Mouse (Mus musculus): ENCODE results near the gene Filip1l.

The Filip1l gene

DNA sequence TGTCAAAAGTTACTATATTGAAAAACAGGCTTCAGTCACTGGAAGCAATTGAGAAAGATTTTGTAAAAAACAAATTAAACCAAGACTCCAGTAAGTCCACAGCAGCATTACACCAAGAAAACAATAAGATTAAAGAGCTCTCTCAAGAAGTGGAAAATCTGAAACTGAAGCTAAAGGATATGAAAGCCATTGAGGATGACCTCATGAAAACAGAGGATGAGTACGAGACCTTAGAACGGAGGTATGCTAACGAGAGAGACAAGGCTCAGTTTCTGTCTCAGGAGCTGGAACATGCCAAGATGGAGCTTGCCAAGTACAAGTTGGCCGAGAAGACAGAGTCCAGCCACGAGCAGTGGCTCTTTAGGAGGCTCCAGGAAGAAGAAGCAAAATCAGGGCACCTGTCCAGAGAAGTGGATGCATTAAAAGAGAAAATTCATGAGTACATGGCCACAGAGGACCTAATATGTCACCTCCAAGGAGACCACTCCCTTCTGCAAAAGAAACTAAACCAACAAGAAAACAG lies 218.0 kb downstream of the Filip1l start:
- DNase-seq (ENCODE audit: low spot score): no peak

DNA sequence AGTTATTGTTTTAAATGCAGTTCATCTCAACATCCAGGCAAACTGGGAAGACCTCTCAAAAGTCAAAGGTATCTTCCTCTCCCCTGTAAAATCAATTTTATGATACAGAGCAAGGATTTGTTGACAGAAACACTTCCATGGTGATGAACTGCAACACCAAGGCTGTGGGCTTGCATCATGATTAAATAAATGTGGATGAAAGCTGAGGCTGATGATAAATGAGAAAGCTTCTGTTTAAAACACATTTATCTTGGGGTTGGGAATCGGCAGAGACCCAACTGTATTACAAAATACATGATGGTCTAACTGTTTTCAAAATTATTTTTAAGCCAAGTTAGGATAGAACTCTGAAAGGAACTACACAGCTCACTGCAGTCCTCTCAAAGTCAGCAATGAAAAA lies 220.9 kb downstream of the Filip1l start:
- no peak for DNase-seq (ENCODE audit: low spot score)

DNA sequence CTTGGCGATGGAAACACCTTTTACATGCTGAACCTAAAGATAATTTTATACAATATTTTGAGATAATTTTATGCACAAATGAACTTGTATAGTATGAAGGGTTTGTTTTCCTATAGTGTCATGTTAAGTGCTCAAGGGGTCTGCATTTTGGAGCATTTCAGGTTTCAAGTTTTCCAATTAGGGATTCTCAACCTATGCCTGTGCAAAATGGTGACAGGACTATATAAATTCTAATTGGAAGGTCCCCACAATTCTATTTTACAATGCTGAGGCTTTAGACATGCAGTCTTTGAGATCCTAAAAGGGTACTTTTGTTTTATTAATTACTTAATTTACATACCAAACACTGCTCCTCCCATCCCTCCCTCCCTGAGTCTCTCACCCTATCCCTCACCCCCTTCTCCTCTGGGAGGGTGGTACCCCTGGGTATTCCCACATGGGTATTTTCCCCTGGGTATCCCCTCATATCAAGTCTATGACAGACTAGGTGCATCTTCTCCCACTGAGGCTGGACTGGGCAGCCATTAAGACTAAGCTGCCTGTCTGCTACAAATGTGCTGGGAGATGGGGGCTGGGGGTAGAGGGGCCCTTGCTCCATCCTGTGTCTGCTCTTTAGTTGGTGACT lies 223.0 kb downstream of the Filip1l start:
- no peak for DNase-seq (ENCODE audit: low spot score)

DNA sequence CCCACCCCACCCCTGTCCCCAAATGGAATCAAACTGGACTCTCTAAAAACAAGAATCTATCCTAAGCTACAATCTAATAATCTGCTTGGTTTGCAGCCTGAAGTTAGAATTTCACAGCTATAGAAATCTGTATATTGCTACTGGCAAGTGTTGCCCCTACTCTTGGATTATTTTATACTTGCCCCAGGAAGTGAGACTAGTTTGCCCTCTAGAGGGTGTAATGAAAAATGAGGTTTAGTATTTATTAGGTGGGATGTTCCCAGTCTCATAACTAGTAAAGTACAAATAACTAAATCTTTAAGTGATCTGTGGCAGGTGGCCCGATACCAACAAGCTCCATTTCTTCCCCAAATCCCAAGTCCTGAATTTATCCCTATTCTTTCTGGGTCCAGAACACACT lies 224.6 kb downstream of the Filip1l start:
- DNase-seq (ENCODE audit: low spot score): no peak

DNA sequence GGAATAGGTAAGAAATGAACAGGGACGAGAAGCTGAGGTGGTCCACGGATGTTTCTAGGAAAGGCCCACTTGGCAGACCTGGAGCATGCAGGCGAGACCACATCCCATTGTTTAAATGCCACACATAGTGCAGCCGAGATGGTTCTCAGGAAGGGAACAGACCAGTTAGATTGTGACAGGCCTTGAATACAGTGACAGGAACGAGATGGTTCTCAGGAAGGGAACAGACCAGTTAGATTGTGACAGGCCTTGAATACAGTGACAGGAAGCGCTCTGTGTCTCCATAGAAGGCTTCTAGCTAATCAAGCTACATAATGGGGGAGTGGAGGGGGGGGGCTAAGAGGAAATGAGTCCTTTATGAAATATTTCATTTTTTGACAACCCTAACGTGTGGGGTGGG lies 227.1 kb downstream of the Filip1l start:
- no peak for DNase-seq (ENCODE audit: low spot score)

DNA sequence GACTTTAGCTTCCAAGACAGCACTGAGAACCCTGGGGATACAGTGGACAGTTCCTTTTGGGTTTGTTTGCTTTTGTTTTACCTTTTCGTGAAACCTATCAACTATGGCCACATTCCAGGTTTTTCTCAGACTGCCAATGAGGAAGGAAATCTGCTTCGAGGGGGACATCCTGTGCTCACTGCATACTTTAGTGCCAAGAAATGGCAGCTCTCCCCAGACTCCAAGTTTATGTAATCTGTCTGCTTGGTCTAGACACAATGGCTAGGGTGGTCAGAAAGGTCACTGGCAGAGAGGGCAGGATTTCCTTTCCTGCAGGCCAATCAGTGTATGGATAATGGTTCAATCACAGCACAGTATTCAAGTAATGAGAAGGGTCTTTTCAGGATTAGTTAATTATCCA lies 229.1 kb downstream of the Filip1l start:
- no peak for DNase-seq (ENCODE audit: low spot score)

DNA sequence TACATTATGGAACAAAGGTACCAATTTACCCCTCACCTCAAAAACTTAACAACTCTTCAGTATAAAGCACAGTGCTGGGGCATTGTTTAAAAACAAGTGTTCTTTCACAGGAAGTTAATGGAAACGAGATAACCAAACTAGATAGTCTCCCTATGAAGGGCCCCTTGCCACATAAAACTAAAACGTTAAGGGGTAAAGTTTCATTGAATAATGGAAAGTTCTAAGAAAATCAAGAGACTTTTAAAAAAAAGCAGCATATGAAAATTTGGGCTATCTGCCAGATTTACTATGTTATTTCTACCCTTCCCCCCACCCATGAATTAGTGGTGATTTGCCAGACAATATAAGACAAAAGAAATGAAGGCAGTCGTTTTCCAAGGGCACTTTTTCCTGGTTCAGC lies 232.3 kb downstream of the Filip1l start:
- no peak for DNase-seq (ENCODE audit: low spot score)

DNA sequence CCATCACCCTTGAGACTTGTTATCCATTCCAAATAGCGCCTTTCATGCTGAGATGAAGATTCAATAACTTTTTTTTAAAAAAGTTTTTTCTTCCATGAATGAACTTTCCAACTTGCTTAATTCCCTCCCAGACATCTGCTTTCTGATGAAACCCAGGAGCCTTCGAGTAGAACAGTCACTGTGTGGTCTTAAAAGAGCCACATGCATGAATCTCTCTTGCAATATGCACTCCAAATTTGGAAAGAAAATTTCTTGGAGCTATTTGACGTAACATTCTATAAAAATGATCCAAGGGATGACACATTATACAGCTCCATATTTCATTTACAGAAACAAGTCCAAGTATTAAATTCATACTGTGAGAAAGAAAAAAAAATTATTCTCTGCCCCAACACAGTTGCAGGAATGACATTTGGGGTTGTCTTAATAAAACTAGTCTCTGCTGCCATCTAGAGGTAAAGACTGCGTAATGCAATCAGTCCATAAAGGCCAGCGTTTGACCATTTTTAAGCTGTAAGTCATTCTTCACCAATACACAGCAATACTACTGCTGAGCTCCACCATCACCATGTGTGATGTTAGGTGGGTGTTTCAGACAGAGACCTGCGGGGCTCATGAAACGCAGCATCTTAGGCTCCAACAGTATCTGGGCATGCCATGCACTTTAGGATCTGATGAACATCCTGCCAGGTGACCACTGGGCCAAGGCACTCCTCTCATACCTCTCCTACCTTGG lies 240.7 kb downstream of the Filip1l start:
- peak; percentile 23 for DNase-seq (ENCODE audit: low spot score)

DNA sequence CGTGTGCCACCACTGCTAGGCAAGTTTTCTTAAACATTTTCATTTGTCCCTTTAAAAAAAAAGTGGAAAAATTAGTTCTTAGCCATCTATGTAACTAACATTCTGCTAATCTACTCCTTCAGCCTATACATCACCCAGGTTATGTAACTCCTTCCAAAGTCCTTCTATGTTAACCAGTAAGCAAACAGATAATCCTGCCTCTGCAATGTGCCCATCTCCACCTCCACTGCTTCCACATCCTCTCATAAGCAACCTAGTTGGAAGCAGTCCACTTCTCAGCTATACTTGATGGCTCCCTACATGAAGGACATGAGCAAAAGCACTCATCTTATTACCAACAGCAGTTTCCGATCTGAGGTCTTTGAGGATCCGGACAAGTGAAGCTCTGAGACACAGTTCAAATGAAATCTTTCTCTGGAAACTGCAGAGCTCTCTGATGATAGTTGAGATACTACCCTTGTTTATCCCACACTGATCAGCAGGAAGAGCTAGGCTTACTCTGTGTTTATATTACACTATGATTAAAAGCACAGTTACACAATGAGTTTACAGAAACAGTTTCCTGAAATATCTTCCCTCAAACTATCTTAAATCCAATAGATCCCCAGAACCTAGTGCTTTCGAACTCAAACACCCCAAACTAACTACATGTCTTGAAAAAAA lies 244.5 kb downstream of the Filip1l start:
- DNase-seq (ENCODE audit: low spot score): no peak

DNA sequence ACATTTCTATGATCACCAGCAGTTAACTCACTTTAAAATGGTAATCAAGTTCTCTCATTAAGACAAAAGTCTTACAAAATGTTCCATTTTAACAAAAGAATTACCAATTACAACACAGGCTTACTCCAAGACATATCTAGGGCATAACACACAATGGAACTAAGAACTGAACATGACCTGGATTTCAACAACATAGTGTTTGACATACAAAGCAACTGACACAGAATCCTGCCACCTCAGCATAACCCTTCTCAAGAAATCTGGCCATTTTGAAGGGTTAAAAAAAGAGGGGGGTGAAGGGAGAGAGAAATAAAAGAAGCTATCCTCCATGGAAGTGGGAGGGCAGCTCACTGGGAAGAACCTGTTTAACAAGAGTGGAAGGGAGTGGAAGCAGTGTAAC lies 248.1 kb downstream of the Filip1l start:
- no peak for DNase-seq (ENCODE audit: low spot score)

DNA sequence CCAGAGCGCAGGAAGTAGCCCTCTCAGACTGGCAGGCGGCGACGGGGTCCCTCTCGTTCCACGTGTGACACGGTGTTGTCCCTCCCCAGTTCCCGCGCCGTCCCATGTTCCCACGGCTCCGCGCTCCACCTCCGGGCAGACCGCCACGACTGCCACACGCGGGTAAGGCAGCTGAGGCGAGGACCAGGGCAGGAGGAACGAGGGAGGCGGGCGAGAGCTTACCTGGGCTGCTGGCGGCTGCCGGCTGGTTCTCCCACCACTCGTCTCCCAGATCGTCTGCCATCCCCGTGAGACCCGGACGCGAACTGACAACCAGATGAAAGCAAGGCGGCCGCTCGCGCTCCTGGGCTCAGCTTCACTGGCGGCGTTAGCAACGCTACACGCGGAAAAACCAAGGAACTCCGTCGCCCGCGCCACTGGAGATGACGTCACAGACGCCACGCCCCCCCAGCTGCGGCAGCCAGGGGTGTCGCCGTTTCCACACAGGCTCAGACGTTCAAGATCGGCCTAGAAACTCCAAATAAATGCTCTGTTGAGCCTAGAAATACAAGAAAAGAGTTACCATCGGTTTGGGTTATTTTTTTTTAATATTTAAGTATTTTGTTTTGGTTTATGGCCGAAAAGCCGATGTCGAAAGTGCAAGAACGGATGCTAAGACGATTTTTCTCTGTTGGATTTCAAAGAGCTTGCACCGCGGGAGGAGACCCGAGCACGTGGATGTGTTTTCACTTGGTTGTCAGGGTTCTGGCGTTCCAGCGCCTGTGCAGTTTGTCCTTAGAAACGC lies 253.7 kb downstream of the Filip1l start, which contains the start of gene Cmss1:
Gene Cmss1, minus strand, starts transcription at position 421 of the 784 bp plus-strand sequence.
- peak; percentile 88 for DNase-seq (ENCODE audit: low spot score)

DNA sequence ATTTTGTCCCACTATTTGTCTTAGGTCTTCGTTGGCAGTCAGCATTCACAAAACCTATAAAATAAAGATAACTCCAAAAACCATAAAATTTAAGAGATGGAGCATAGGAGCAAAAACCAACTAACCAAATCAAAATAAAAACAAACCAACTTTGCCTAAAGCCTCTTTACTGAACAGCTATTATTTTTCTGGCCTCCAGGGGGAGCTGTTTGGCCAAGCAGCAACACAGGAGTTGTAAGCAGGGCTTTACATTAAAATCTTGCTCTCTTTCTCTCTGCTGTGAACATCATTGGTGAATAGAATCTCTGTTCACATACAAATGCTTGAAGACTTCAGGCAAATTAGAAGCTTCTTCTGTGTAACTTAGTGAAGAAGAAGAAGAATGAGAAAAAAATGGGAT lies 258.9 kb downstream of the Filip1l start:
- no peak for DNase-seq (ENCODE audit: low spot score)
